Mouse (Mus musculus) midbrain, postnatal 0 days (tissue): ENCODE data around the gene Tbc1d1. TPM values are rescaled to one million over a fixed set of nuclear protein-coding genes. Genes with fewer than 3 reads are reported as not detected.

Experiments used
- ATAC-seq: fragments of 200-750 bp; cut with Nextera tagmentation; 2 replicates; pipeline ENCODE4 v1.8.0; 2017; ENCODE audit warnings: moderate number of reproducible peaks, mild to moderate bottlenecking, moderate TSS enrichment, moderate library complexity; ENCODE audit not compliant: low FRiP score
- DNase-seq: peaks from one replicate; pipeline ENCODE4 v3.0.0-alpha.2; 2015; ENCODE audit warnings: low spot score
- H3K27ac ChIP-seq: fragments of 300-500 bp; sonication (generic); 2 replicates; pipeline ENCODE4 v1.5.1; 2014; ENCODE audit warnings: low read depth, mild to moderate bottlenecking, low read length, mixed read lengths
- H3K27me3 ChIP-seq: fragments of 300-500 bp; sonication (generic); 2 replicates; pipeline ENCODE4 v1.6.1; 2014; ENCODE audit warnings: low read length, control low read depth, mixed read lengths; ENCODE audit not compliant: insufficient read depth
- H3K36me3 ChIP-seq: fragments of 300-500 bp; sonication (generic); 2 replicates; pipeline ENCODE4 v1.6.1; 2014; ENCODE audit warnings: low read length, control low read depth, mixed read lengths; ENCODE audit not compliant: insufficient read depth
- H3K4me1 ChIP-seq: fragments of 300-500 bp; sonication (generic); 2 replicates; pipeline ENCODE4 v1.6.1; 2014; ENCODE audit warnings: mild to moderate bottlenecking, control low read depth, antibody characterized with exemption, low read length, mixed read lengths; ENCODE audit not compliant: insufficient read depth
- H3K4me2 ChIP-seq: fragments of 300-500 bp; sonication (generic); 2 replicates; pipeline ENCODE4 v1.6.1; 2014; ENCODE audit warnings: low read depth, mild to moderate bottlenecking, low read length, mixed read lengths; ENCODE audit not compliant: poor library complexity, severe bottlenecking
- H3K4me3 ChIP-seq: fragments of 300-500 bp; sonication (generic); 2 replicates; pipeline ENCODE4 v1.5.1; 2014; ENCODE audit warnings: low read depth, mild to moderate bottlenecking, low read length, moderate library complexity
- H3K9ac ChIP-seq: fragments of 300-500 bp; sonication (generic); replicated peaks from 2 replicates; pipeline ENCODE4 v1.6.1; 2014; ENCODE audit warnings: mild to moderate bottlenecking, low read length, moderate library complexity, mixed read lengths; ENCODE audit not compliant: poor library complexity, severe bottlenecking
- H3K9me3 ChIP-seq: fragments of 300-500 bp; sonication (generic); 2 replicates; pipeline ENCODE4 v1.6.1; 2016; ENCODE audit warnings: low read length, control low read depth
- CTCF ChIP-seq: IDR thresholded peaks from 2 replicates; pipeline ENCODE4 v1.5.1; 2016; ENCODE audit warnings: antibody characterized with exemption, mild to moderate bottlenecking
- WGBS: fragments of 180-500 bp; shearing (Covaris S2); extraction: QIAGEN DNeasy Blood & Tissue Kit; methylation state at CpG from one replicate; pipeline ENCODE4 v1.1.7; 2014; 5-methylcytosine and 5-hydroxymethylcytosine counted together
- microRNA-seq: library from miRNA; unstranded; fragments of <30 nt; microRNA quantifications from one replicate; pipeline ENCODE4, GENCODE M21; 2016; ENCODE audit warnings: borderline number of aligned reads
- polyA plus RNA-seq: library from polyadenylated mRNA; unstranded; fragments of >200 nt; fragmentation: Nextera tagmentation; extraction: Ambion mirVana; gene quantifications from 2 replicates; pipeline ENCODE4 v1.2.1, GENCODE M21; 2015
- total RNA-seq: library from RNA; depleted of rRNA; stranded (reverse); fragments of >200 nt; gene quantifications from 2 replicates; pipeline ENCODE4 v1.2.3, GENCODE M21; 2014; rRNA removed

Tbc1d1 gene
- total and polyA plus RNA-seq, 2 experiments from 2014 or later = 5.6 to 11.3 TPM

DNA sequence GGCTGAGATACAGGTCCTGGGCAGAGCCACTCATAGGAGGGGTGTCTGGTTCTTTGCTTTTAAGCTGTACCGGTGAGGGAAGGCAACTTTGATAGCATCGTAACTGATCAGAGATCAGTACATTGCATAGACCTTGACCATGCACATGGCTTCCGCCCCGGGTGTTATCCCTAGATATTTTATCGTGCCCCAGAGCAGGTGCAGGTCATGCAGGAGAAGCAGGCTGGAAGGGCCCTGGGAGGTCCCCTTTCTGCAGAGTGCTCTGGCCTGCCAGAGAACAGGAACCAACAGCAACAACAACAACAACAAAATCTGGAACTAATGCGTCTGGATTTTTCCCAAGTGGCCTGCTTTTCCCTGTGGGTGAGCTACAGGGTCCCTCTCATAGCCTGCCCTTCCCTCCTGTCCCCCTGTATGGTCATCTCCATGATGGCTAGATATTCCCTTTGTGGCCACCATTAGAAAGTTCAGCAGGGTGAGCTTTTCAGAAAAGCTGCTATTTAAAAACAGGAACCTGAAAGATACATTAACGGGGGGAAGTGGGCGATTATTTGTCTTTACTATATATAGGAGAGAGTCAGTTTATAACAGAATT, 236.4 kb downstream of the Tbc1d1 start:
- 0 out of 2 replicates have a peak, but pooled peaks cover 6% of the 10 kb centered on the region for H3K4me1 ChIP-seq
- no peak for TF ChIP-seq CTCF
- no peak overlapping the region for H3K9ac ChIP-seq
- H3K36me3 ChIP-seq = no peaks in the 10 kb centered on the region
- DNase-seq = no peak
- WGBS = 88% methylated on average over 8 of the region's 8 CpGs
- no peak overlapping the region for H3K27ac ChIP-seq
- H3K4me2 ChIP-seq = no peak overlapping the region
- H3K27me3 ChIP-seq = no peaks in the 10 kb centered on the region
- H3K4me3 ChIP-seq = no peak overlapping the region
- no peaks in the 10 kb centered on the region for H3K9me3 ChIP-seq
- ATAC-seq = no peak

DNA sequence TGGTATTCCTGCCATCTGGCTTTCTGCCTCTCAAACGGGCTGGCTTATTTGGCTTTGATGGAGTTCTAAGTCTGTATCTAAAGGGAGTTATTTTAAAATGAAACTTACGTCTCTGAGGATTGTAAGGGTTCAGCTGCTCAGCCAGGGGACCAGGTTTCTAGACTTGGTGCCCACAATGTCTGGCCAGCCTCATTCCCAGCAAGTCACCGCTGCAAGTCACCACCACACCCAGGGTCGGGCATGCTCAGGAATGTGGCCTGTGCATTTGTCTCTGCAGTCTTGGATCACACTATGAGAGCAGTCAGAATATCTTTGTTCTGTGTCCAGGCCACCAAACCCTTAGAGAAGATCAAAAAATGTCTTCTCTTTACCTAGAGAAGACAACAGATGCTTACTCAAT, 237.4 kb downstream of the Tbc1d1 start:
- Histone ChIP-seq H3K4me1 (0 out of 2 replicates have a peak, but pooled peaks cover 6% of the 10 kb centered on the region), H3K27me3 (no peaks in the 10 kb centered on the region), H3K9ac (no peak overlapping the region), H3K36me3 (no peaks in the 10 kb centered on the region), H3K9me3 (no peaks in the 10 kb centered on the region), H3K4me3 (no peak overlapping the region), H3K4me2 (no peak overlapping the region), H3K27ac (no peak overlapping the region)
- DNase-seq = no peak
- TF ChIP-seq CTCF = no peak
- ATAC-seq = no peak
- WGBS = 95% methylated on average over 4 of the region's 4 CpGs

DNA sequence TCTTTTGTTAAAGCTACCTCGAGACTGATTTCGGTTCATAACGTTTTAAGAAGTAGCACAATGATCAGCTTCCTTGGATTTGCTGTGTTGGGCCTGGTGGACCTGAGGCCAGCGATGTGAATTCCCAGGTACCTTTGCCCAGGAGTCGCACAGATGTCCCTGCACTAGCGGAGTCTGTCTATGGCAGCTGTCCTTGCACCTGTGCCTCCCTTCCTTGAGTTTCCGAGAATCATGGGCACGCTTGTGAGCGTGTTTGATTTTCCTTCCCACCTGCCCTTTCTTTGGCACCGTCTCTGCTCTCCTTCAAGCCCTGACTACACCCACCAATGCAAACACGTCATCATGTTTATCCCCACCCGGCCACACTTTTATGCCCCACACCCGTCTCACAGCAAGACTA, 242.1 kb downstream of the Tbc1d1 start:
- no peak overlapping the region for H3K27ac ChIP-seq
- DNase-seq (no peak), ATAC-seq (no peak)
- TF ChIP-seq CTCF = no peak
- H3K27me3 ChIP-seq = no peaks in the 10 kb centered on the region
- H3K36me3 ChIP-seq = no peaks in the 10 kb centered on the region
- no peak overlapping the region for H3K4me2 ChIP-seq
- no peaks in the 10 kb centered on the region for H3K4me1 ChIP-seq
- H3K9me3 ChIP-seq = no peaks in the 10 kb centered on the region
- H3K9ac ChIP-seq = no peak overlapping the region
- 93% methylated on average over 13 of the region's 13 CpGs for WGBS
- H3K4me3 ChIP-seq = no peak overlapping the region

DNA sequence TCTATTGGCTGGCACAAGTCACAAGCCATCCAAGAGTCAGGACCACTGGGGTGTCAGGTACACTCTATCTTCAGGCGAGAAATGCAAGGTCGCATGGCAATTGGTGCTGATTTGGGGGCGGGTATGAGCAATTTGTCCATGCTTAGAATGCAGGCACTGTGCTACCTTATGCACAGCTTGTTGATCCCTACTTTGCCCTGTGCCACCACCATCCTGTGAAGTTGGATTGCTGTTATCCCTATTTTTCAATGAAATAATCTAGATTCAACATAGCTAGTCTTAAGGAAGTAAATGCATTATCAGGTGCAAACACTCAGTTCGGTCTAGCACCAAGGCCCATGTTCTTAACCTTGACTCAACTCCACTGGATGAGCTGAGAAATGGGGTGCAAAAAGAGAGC, 244.6 kb downstream of the Tbc1d1 start:
- no peak overlapping the region for H3K4me3 ChIP-seq
- ATAC-seq = no peak
- no peak overlapping the region for H3K9ac ChIP-seq
- WGBS = 94% methylated on average over 4 of the region's 4 CpGs
- no peak for TF ChIP-seq CTCF
- H3K4me2 ChIP-seq = no peak overlapping the region
- H3K36me3 ChIP-seq = no peaks in the 10 kb centered on the region
- H3K4me1 ChIP-seq = no peaks in the 10 kb centered on the region
- no peaks in the 10 kb centered on the region for H3K27me3 ChIP-seq
- DNase-seq = no peak
- no peak overlapping the region for H3K27ac ChIP-seq
- H3K9me3 ChIP-seq = no peaks in the 10 kb centered on the region

Small RNA genes lying within 50 kb of the gene (microRNA-seq; reads per million reads assigned to microRNA genes)
- not detected for gene Gm22395

Other genes starting within 250 kb of the Tbc1d1 start
- 3.1 and 5.2 TPM in 2 replicates for gene Rell1, start 187.4 kb upstream of the Tbc1d1 start, total RNA-seq
- gene Rell1, start 187.4 kb upstream of the Tbc1d1 start, polyA plus RNA-seq = 7.0 and 7.3 TPM in 2 replicates
- gene Pgm2, start 63.4 kb upstream of the Tbc1d1 start, total RNA-seq = 12.6 and 13.7 TPM in 2 replicates
- 14.0 and 15.4 TPM in 2 replicates for gene Pgm2, start 63.4 kb upstream of the Tbc1d1 start, polyA plus RNA-seq